Mouse (Mus musculus) liver, embryonic 15.5 days (tissue): Measurements from ENCODE around the gene Incenp. TPM values are rescaled to one million over a fixed set of nuclear protein-coding genes. Genes with fewer than 3 reads are reported as not detected.
"Not testable (repeated sequence)": the region's sequence is repeated elsewhere in the genome, so short reads cannot be mapped to it uniquely, and the experiment has no call there.

Source experiments
- ATAC-seq: fragments of 200-750 bp; cut with Nextera tagmentation; 2 replicates; pipeline ENCODE4 v1.8.0; 2017; ENCODE audit warnings: moderate number of reproducible peaks, mild to moderate bottlenecking, moderate library complexity; ENCODE audit not compliant: insufficient read depth
- H3K27ac ChIP-seq: fragments of 300-500 bp; sonication (generic); replicated peaks from 2 replicates; pipeline ENCODE4 v1.5.1; 2015; ENCODE audit warnings: mild to moderate bottlenecking, inconsistent platforms
- H3K27me3 ChIP-seq: fragments of 300-500 bp; sonication (generic); 2 replicates; pipeline ENCODE4 v1.6.1; 2015; ENCODE audit warnings: mild to moderate bottlenecking, inconsistent platforms
- H3K36me3 ChIP-seq: fragments of 300-500 bp; sonication (generic); replicated peaks from 2 replicates; pipeline ENCODE4 v1.6.1; 2015; ENCODE audit warnings: moderate library complexity, mild to moderate bottlenecking, inconsistent platforms
- H3K4me1 ChIP-seq: fragments of 300-500 bp; sonication (generic); replicated peaks from 2 replicates; pipeline ENCODE4 v1.6.1; 2015; ENCODE audit warnings: inconsistent platforms
- H3K4me2 ChIP-seq: fragments of 300-500 bp; sonication (generic); 2 replicates; pipeline ENCODE4 v1.6.1; 2015; ENCODE audit warnings: moderate library complexity, mild to moderate bottlenecking, inconsistent platforms
- H3K4me3 ChIP-seq: fragments of 300-500 bp; sonication (generic); replicated peaks from 2 replicates; pipeline ENCODE4 v1.5.1; 2015; ENCODE audit warnings: mild to moderate bottlenecking, inconsistent platforms
- H3K9ac ChIP-seq: fragments of 300-500 bp; sonication (generic); 2 replicates; pipeline ENCODE4 v1.6.1; 2015; ENCODE audit warnings: moderate library complexity, mild to moderate bottlenecking, inconsistent platforms
- H3K9me3 ChIP-seq: fragments of 300-500 bp; sonication (generic); replicated peaks from 2 replicates; pipeline ENCODE4 v1.6.1; 2016; ENCODE audit warnings: inconsistent platforms
- WGBS: fragments of 180-500 bp; shearing (Covaris S2); methylation state at CpG from one replicate; pipeline ENCODE4 v1.1.7; 2015; ENCODE audit warnings: mixed read lengths; ENCODE audit not compliant: insufficient replicate concordance; 5-methylcytosine and 5-hydroxymethylcytosine counted together
- polyA plus RNA-seq: library from polyadenylated mRNA; unstranded; fragments of >200 nt; fragmentation: Nextera tagmentation; extraction: Ambion mirVana; gene quantifications from 2 replicates; pipeline ENCODE4 v1.2.1, GENCODE M21; 2015

Incenp gene
- polyA plus RNA-seq, 1 experiment from 2014 or later, result 95.5 TPM

DNA sequence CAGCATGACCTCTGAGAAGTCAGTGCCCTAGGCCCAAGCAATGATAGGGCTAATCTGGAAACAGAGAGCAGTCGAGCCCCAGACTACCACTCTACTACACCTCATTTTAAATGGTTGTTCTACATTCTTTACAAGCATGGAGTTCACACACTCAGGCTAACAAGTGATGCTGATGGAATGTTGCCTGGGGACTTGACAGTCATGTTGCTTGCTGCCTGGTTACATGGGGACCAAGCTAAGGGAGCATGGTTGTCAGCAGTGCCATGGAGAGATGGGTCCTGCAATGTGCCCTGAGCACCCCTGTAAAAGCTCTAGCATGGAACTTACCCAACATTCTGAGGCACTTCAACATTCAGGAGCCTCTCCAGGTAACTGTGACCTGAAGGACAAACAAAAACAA, 13.0 kb downstream of the Incenp start:
- WGBS, result 72% methylated on average over 1 of the region's 1 CpGs
- ATAC-seq, result no peak
- peaks cover 98% of the 10 kb centered on the region for H3K36me3 ChIP-seq
- H3K27ac ChIP-seq, result no peak overlapping the region
- H3K9ac ChIP-seq, result no peak overlapping the region
- no peaks in the 10 kb centered on the region for H3K9me3 ChIP-seq
- H3K4me1 ChIP-seq, result peaks cover 16% of the 10 kb centered on the region
- no peaks in the 10 kb centered on the region for H3K27me3 ChIP-seq
- no peak overlapping the region; the same call in 1 of the 2 replicates for H3K4me2 ChIP-seq
- no peak overlapping the region for H3K4me3 ChIP-seq

DNA sequence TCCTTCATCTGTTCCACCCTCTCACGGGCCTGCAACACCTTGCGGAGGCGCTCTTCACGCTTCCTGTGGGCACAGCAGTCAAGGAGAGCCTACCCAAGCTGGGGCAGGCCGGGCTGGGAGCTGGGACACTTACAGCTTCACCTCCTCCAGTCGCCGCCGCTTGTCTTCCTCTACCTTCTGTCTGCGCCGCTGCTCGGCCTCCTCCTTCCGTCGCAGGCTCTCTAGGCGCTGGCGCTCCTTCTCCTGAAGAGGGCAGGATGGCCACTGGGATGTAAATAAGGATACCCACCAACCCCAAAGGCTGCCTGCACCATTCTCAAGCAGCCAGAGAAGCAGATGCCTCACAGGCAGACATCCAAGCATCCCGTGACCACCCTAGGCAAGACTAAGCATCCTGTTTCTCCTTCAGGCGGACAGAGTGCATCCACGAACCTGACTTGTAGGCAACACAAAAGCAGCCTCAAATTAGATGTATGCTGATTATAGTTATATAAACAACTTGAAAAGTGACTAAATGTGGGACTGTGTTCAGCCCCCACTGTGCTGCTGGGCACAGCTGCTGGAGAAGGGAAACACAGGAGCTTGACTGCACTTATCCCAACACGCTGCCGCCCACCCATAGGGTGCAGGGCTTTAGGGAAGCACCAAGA, 21.0 kb downstream of the Incenp start:
- Histone ChIP-seq H3K4me1 (no peaks in the 10 kb centered on the region; the same call in 1 of the 2 replicates), H3K4me2 (no peak overlapping the region), H3K9me3 (no peaks in the 10 kb centered on the region), H3K36me3 (peaks cover 99% of the 10 kb centered on the region), H3K9ac (no peak overlapping the region), H3K27me3 (no peaks in the 10 kb centered on the region), H3K4me3 (no peak overlapping the region), H3K27ac (no peak overlapping the region)
- 94% methylated on average over 20 of the region's 20 CpGs for WGBS
- no peak for ATAC-seq

DNA sequence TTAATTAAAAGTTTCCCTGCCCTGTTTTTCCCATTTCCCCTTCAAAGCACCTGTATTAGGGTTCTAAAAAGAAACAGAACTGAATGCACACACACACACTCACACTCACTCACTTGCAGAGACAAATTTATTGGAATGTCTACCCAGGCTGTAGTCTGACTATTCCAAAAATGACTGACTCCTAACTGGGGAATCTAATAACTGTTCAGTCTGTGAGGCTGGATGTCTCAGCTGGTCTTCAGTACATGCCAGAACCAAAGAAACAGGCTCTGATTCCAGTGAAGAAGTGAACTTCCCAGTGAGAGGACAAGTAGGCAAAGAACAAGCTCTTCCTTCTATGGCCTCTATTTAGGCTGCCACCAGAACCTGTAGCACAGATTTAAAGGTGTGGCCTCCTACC, 33.9 kb downstream of the Incenp start:
- H3K27me3 ChIP-seq, result no peaks in the 10 kb centered on the region
- H3K9me3 ChIP-seq, result no peaks in the 10 kb centered on the region
- H3K9ac ChIP-seq, result no peak overlapping the region
- H3K4me2 ChIP-seq, result no peak overlapping the region
- peaks cover 16% of the 10 kb centered on the region for H3K36me3 ChIP-seq
- no peak overlapping the region for H3K27ac ChIP-seq
- H3K4me1 ChIP-seq, result no peaks in the 10 kb centered on the region
- no peak overlapping the region for H3K4me3 ChIP-seq
- no peak for ATAC-seq

DNA sequence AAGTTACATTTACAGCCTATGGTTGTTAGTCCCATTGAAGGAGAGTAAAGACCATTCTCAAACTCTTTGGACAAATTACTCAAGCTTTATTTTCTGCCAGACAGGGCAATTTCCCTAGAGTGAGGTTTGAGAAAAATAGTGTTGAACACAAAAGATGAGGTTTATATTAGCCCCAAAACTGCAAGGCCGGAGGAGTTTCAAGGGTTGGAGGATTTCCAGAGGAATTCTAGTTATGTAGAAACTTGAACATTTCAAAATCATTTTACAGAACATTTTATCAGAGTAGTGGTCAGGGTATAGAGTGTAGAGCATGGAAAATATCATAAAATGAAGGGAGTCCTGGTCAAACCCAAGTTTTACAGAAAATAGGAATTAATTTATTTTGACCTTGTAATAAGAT, 34.5 kb downstream of the Incenp start:
- no peak overlapping the region for H3K27ac ChIP-seq
- H3K27me3 ChIP-seq, result no peaks in the 10 kb centered on the region
- H3K4me3 ChIP-seq, result no peak overlapping the region
- 75% methylated on average over 1 of the region's 1 CpGs for WGBS
- no peak overlapping the region for H3K4me2 ChIP-seq
- H3K9me3 ChIP-seq, result no peaks in the 10 kb centered on the region
- H3K4me1 ChIP-seq, result no peaks in the 10 kb centered on the region
- ATAC-seq, result no peak
- peaks cover 10% of the 10 kb centered on the region; the same call in 1 of the 2 replicates for H3K36me3 ChIP-seq
- H3K9ac ChIP-seq, result no peak overlapping the region

DNA sequence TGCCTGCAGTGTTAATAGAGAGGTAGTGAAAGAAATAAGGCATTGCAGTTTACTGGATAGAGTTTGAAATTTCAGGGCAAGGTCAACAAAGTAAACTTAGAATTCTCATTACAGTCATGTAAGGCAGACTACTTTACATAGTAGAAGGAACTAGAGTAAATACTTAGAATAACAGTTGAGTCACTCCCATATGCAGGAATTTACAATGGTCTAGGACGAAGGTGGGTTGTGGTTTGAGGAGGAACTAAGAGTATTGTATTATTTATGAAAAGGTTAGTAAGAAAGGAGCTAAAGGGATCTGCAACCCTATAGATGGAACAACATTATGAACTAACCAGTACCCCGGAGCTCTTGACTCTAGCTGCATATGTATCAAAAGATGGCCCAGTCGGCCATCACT, 38.5 kb downstream of the Incenp start:
- not testable (repeated sequence) for H3K27me3 ChIP-seq, H3K9ac ChIP-seq, H3K4me1 ChIP-seq, ATAC-seq, H3K4me2 ChIP-seq, H3K9me3 ChIP-seq, H3K27ac ChIP-seq, H3K36me3 ChIP-seq, H3K4me3 ChIP-seq
- 75% methylated on average over 3 of the region's 3 CpGs for WGBS

DNA sequence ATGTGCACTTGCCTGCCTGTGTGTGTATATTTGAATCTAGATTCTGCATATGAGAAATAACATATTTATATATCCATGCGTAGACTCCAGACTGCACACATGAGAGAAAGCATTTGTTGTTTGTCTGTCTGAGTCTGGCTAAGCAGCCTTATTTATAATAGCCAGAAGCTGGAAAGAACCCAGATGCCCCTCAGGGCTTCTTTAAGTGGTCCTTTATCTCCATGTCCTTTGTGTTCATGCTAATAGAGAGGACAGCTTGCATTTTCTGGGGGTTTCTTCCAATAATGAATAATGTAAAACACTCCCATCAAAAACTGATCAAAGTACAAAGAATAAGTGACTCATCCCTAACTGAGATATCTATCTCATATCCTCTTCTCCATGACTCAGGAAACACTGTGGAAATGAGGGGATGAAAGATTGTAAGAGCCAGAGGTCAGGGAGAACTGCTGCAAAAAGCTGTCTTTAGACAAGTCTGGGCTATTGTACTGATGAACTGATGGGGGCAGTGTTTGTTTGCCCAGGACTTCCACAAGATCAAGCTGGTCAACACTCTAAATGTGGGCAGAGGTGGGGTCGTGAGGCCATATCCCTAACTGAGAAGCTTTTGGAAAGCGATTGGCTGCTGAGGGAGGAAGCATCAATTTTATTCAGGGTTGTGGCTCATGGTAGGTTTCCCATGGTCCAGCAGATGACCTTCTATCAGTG, 49.8 kb downstream of the Incenp start:
- H3K4me2 ChIP-seq, H3K36me3 ChIP-seq, H3K9ac ChIP-seq, H3K27me3 ChIP-seq, H3K9me3 ChIP-seq, H3K27ac ChIP-seq, H3K4me3 ChIP-seq, H3K4me1 ChIP-seq, ATAC-seq: not testable (repeated sequence)
- 34% methylated on average over 3 of the region's 3 CpGs for WGBS

DNA sequence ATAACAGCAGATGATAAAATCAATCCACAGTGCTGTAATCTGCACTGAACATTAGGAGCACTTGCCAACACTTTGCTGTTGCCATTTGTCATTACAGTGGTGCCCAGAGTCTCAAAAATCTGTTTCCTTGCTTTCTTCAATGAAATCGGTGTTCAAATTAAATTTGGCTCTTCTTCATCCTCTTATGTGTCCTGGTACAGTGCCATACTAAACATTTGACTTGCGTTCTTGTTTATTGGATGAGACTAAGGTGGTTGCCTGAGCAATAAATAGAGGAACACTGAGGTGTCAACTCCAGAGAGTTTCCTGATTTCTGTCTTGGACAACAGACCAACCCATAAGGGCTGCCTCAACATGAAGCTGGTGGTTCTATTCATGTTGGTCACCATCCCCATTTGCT, 52.1 kb downstream of the Incenp start, which contains the start of gene Scgb2a2:
Scgb2a2 (plus strand) TSS at position 301 of the 400 bp plus-strand sequence.
- Histone ChIP-seq H3K4me2 (no peak within 1 kb of the TSS), H3K9me3 (no peaks in the 10 kb centered on the region), H3K27me3 (no peaks in the 10 kb centered on the region), H3K9ac (no peak within 1 kb of the TSS), H3K36me3 (no peaks in the 10 kb centered on the region), H3K4me3 (no peak within 1 kb of the TSS), H3K4me1 (no peaks in the 10 kb centered on the region), H3K27ac (no peak within 1 kb of the TSS)
- WGBS, result 49% methylated on average over 2 of the region's 2 CpGs
- no peak for ATAC-seq

DNA sequence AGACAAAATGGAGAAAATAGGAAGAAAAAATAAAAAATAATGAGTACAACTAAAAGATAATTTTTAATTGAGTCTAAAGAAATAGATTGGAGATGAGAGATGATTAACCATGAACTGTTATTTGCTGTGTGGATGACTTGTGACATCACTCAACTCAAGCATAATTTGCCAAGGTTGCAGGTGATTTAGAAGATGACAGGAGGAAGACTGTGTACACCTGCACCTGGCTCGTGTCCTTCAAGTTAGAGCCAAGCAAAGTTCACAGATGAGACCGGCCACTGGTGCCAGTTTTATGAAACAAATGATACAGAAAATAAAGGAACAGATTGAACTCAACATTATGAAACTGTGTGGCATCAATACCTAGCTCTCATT, 62.0 kb downstream of the Incenp start:
- Histone ChIP-seq H3K36me3 (no peaks in the 10 kb centered on the region), H3K9me3 (no peaks in the 10 kb centered on the region), H3K27me3 (no peaks in the 10 kb centered on the region), H3K4me3 (no peak overlapping the region), H3K4me1 (no peaks in the 10 kb centered on the region), H3K9ac (no peak overlapping the region), H3K4me2 (no peak overlapping the region), H3K27ac (no peak overlapping the region)
- ATAC-seq, result no peak
- WGBS, result 49% methylated on average over 2 of the region's 2 CpGs

DNA sequence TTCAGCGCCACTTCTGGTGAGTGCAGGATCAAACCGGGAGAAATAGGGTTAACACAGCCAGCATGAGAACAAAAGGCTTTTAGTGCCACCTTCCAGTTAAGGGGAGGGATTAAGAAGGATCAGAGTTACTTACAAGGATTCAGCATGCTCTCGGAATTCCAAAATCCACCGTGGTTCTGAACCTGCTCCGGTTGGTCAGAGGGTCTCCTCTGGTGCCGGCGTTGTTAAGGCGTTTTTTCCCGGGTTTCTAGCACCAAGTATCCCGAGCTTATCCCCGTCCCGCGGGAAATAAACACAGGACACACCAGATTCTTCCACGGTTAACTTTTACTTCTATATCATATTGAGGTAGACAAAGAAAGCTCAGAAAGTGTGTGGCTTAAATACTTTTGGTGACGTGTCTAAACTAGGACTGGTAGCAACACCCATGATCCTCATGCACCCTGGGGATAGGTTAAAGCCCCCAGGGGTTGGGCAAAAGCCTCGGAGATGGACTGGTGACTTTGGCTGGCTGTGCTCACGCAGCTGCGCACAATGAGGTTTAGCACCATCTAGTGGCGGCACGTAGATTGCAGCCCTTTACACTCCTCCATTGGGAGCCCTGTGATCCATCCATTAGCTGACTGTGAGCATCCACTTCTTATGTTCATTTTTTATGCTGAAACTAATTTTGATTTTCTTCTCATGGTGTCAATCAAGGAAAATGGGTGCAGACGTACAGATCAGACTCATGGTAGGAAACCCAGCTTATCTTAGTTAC, 62.6 kb downstream of the Incenp start:
- not testable (repeated sequence) for H3K4me1 ChIP-seq, H3K9ac ChIP-seq, H3K27me3 ChIP-seq, H3K36me3 ChIP-seq, H3K9me3 ChIP-seq, H3K27ac ChIP-seq
- peak; percentile 18; the same call in 1 of the 2 replicates for ATAC-seq
- Histone ChIP-seq H3K4me2 (peak overlapping the region; percentile 59), H3K4me3 (peak overlapping the region; percentile 42)
- WGBS, result 15% methylated on average over 18 of the region's 21 CpGs
